Mouse (Mus musculus): Measurements from ENCODE around the gene Wdr59.
"Not testable (repeated sequence)": the region's sequence is repeated elsewhere in the genome, so short reads cannot be mapped to it uniquely, and the experiment has no call there.

Wdr59 gene

GRCm38 (mm10) chr8:111537765-111538158 lies 15.9 kb upstream of the Wdr59 start:
- in situ Hi-C loops (cut with MboI): loop anchor here (10.0 kb wide), 1 partner anchor 87 kb away; no protein-coding TSS in a partner anchor

GRCm38 (mm10) chr8:111536978-111537764 lies 15.3 kb upstream of the Wdr59 start:
- in situ Hi-C loops (cut with MboI): loop anchor here (10.0 kb wide), 1 partner anchor 88 kb away; no protein-coding TSS in a partner anchor

DNA sequence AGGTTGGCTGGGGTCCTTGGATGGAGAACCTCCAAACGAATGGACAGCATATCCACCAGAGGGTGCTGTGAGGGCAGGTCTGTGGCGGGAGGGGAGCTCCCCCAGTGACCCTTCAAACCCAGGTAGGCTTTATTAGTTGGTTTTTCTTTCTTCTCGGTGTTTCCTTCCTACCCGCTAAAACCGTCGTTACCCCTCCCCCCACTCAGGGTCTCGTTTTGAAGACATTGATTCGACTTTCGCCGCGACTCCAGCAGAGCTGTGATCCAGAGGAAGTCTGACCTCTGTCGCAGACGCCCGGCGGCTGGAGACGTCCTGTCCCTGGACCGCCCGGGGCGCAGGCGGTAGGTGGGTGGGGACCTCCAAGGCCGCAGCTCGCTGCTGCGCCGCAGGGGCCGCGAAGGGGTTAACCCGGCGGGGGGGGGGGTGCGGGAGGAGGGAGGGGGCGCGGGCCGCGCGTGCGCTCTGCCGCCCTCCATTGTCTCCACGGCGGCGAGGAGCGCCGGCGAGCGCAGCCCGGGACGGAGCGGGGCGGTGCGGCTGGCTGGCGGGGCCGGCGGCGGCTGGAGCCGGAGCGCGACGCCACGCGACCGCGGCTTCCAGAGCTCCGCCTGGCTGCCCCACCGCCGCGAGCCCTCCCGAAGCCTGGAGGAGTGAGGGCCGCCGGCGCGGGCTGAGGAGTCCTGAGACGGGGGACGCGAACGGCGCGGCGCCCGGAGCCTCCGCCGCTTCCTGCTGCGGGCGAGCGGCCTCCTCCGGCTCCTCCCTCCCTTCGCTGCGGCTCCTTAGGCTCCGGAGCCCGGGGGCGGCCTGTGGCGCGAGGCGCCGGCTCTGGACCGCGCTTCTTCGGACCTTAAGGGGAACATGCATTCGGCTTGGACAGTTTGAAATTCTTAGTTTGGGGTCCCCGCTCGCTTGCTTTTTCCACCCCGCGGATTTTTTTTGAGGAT lies 14.4 kb upstream of the Wdr59 start, which contains the start of gene Znrf1:
Gene Znrf1, plus strand, starts transcription at position 67 of the 947 bp plus-strand sequence.
- in situ Hi-C loops (cut with MboI): loop anchor here (10.0 kb wide), 1 partner anchor 88 kb away; no protein-coding TSS in a partner anchor

DNA sequence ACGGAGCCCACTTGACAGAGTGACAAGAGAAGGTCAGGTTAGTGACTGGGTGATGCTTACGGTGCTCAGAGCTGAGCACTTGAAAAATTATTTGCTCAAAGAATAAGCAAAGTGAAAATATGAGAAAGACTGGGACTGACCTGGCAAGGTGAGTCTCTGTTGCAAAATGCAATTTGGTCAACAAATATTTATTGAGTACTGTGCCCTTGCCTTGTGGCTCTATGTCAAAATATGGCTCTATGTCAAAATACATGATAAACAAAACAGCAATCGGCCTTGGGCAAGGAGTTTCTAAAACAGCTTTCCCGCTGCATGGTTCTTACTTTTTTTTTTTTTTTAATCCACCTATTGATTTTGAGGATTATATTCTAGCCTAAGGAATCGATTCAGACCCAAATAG lies 13.6 kb upstream of the Wdr59 start:
- in situ Hi-C loops (cut with MboI): loop anchor here (10.0 kb wide), 1 partner anchor 89 kb away; no protein-coding TSS in a partner anchor

DNA sequence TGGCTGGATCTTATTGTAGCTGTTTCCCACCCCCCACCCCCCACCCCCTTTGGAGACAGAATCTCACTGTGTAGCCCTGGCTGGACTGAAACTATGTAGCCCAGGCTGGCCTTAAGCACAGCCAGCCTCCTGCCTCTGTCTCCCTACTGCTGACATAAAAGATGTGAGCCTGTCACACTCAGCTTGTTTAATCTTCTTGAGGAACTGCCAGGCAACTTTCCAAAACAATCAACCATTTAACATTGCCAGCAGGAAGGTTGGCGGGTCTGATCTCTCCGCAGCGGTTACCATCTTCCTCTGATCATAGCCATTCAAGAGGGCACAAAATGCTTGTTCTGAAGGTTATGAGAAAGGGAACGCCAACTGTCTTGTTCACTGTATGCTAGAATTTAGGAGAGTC lies 11.6 kb upstream of the Wdr59 start:
- in situ Hi-C loops (cut with MboI): loop anchor here (10.0 kb wide), 1 partner anchor 91 kb away; no protein-coding TSS in a partner anchor

- in situ Hi-C loops (cut with MboI): loop anchor here (10.0 kb wide), 1 partner anchor 93 kb away; no protein-coding TSS in a partner anchor
Observed at GRCm38 (mm10) chr8:111531621-111532020, 9.7 kb upstream of the Wdr59 start.

GRCm38 (mm10) chr8:111531191-111531590 lies 9.3 kb upstream of the Wdr59 start:
- in situ Hi-C loops (cut with MboI): loop anchor here (10.0 kb wide), 1 partner anchor 94 kb away; no protein-coding TSS in a partner anchor

- in situ Hi-C loops (cut with MboI): no loop called here
Observed at GRCm38 (mm10) chr8:111528071-111528470, 6.2 kb upstream of the Wdr59 start.

DNA sequence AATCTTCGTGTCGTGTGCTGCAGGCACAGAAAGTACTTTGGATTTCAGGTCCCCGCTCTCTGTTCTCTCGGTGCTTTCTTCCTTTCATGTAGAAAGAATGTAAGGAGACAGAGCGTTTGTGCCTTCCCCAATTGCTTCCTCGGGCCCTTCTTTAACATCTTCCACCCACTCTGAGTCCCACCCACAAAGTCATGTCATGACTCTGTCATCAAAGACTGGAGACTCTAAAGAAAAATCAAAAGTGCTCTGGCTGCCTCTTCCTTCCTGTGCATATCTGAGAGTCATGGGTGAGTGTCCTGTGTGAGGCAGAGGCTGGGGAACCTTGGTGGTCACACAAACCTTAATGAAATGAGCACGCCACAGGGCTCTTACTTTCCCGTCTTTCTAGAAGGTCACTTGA lies 5.3 kb upstream of the Wdr59 start:
- in situ Hi-C loops (cut with MboI): no loop called here

- in situ Hi-C loops (cut with MboI): no loop called here
Observed at GRCm38 (mm10) chr8:111526403-111527024, 4.6 kb upstream of the Wdr59 start.

DNA sequence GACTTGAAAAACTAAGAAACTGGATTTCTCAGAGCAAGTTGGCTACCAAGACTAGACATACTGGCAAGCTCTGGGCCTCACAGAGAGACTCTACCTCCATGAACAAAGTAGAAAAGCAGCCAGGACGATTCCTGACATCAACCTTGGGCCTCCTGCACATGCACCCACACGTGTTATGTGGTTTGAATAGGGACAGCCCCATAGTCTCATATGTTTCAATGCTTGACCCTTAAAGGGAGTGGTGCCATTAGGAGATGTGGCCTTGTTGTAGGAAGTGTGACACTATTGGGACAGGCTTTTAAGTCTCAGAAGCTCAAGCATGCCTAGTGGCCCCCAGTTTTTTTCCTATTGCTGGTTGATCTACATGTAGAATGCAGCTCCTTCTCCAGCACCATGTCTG lies 4.4 kb downstream of the Wdr59 start:
- in situ Hi-C loops (cut with MboI): no loop called here

GRCm38 (mm10) chr8:111516451-111517035 lies 5.3 kb downstream of the Wdr59 start:
- in situ Hi-C loops (cut with MboI): no loop called here

DNA sequence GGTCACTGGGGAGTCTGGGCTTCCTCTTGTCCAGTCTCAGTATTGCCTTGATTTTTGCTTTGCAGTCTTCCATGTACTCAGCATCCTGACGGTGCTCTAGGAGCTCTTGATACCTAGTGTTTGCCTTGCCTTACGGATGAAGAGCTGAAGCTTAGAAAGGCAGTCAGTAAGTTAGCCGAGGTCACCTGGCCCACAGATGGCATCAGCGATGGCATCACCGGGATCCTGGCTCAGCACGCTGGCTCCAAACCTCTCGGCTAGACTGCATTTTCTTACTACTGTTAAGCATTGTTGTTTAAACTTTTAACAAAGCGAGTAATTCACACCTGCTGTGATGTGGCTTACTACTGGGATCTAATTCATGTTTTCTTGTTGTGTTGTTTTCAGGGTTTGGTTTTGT lies 8.4 kb downstream of the Wdr59 start:
- in situ Hi-C loops (cut with MboI): no loop called here

DNA sequence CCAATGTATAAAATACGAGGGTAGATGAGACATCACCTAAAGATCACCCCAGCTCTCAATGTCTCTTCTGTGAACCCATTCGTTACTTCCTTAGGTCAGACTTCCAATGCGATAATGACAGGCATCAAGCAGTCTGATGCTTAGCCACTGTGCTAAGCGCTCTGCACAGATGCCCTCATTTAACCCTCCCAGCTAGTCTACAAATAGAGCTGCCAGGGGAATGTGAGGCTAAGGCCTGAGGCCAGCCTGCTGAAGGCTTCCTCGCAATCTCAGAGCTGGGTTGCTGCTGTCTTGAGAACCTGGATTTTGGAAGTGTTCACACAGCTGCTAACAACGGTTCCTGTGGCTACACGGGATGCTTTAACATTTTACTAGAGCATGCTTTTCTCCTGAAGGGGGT lies 9.0 kb downstream of the Wdr59 start:
- in situ Hi-C loops (cut with MboI): no loop called here

GRCm38 (mm10) chr8:111510401-111510800 lies 11.5 kb downstream of the Wdr59 start:
- in situ Hi-C loops (cut with MboI): no loop called here

DNA sequence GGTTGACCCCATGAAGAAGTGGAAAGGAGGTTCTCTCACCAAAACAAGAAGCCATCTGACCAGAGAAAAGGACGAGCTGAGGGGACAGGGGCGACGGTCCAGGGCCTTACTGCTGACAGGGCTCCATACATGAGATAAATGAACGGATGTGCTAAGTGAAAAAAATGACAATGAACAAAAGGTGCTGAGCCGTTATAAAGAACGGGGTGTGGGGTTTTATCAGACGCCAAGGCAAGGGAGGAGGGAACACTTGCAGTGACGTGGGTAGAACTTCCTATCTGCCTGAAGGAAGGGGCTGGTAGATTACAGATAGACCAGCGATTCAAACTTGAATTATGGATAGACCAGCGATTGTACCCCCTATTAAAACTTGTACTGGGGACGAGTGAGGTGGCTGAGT lies 12.6 kb downstream of the Wdr59 start:
- in situ Hi-C loops (cut with MboI): no loop called here

DNA sequence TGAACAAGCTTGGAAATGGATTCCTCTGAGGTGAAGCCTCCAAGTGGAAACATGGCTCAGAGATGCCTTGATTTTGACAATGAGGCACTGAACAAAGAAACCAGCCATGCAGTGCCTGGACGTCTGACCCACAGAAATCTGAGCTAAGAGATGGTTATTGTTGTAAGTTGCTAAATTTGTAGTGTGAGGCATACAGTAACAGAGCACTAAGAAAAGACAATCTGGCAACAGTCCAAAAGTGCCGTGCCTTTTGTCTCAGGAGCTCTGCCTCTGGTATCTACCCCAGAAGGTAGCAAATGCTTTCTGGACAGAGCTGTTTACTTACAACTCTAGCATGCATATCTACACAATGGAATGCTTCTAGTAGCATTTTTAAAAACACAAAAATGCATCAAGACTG lies 13.3 kb downstream of the Wdr59 start:
- in situ Hi-C loops (cut with MboI): no loop called here

GRCm38 (mm10) chr8:111501724-111502464 lies 20.0 kb downstream of the Wdr59 start:
- in situ Hi-C loops (cut with MboI): no loop called here

- in situ Hi-C loops (cut with MboI): not testable (repeated sequence)
Observed at GRCm38 (mm10) chr8:111498249-111498648, 23.6 kb downstream of the Wdr59 start.

DNA sequence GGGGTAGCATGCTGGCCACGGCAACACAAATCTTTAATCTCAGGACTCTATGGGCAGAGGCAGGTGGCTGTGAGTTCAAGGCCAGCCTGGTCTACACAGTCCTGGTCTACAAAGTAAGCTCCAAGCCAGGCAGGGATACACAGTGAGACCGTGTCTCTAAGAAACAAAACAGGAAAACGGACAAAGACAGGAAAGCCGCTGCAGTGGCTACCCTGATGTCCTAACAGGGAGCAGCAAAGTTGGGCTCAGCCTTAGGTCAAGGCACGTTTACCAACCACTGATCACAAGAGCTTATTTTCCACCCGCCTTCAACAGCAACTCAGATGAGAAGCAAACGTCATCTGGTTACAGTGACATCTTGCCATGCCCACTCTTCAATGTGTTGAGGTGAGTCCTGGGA lies 25.6 kb downstream of the Wdr59 start:
- in situ Hi-C loops (cut with MboI): no loop called here

GRCm38 (mm10) chr8:111493176-111493575 lies 28.7 kb downstream of the Wdr59 start:
- in situ Hi-C loops (cut with MboI): no loop called here

All from mature B cell (primary cell).